Mouse (Mus musculus) colon, adult 2 months (tissue): ENCODE results near the gene Senp2. TPM values are rescaled to one million over a fixed set of nuclear protein-coding genes. Genes with fewer than 3 reads are reported as not detected.

ENCODE experiments used
- polyA plus RNA-seq: library from polyadenylated mRNA; depleted of rRNA; stranded (reverse); fragments of >200 nt; gene quantifications from 2 replicates; pipeline ENCODE4 v1.2.3, GENCODE M21; 2012; rRNA removed

The Senp2 gene
- 4.5 and 5.0 TPM in 2 replicates for polyA plus RNA-seq

DNA sequence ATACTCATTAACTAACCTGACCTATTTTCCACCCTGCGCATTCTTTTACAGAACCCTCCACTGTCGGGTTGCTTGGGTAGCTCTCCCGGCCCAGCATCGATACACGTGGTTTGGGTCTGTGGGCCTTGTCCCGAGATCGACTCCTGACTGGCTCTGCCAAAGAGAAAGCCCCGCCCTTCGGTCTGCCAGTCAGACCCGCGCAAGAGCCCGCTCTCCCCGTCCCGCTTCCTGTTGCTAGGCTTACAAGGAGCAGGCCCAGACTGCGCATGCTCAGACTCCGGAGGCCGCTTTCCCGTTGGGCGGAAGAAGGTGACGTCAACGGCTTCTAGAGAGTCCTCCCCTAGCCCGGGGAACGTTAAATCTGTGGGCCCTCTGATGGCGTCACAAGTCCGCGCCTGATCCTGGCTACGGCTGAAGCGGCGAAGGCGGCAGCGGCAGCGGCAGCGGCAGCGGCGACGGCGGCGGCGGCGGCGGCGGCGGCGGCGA, at the start of gene Senp2:
Senp2 (plus strand) TSS at position 386 of the 486 bp plus-strand sequence.

DNA sequence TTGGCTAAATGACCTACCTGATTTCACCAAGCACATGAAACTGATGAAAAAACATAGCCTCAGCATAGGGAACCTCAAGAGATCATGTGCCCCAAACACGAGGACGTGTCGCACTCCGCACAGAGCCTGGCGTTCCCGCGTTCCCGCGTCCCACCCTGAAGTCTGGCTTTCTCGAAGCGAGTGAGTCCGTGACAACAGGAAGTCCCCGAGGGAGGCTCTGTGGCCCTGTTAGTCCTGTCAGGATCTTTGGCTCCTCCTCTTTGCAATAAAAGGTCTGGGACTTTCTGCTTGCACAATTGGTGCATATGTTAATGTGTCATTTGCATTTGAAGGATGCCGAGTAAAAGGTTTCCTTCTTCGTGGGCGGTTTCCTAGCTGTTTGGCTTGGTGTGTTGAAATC, 14.0 kb upstream of the Senp2 start, which contains the start of gene Liph:
Liph (minus strand) TSS at position 360 of the 400 bp plus-strand sequence.

Other genes with a start within 250 kb of the Senp2 start
- 9.2 and 10.4 TPM in 2 replicates for gene Ehhadh, start 221.7 kb upstream of the Senp2 start, polyA plus RNA-seq
- 4.3 and 5.4 TPM in 2 replicates for gene Map3k13, start 215.1 kb upstream of the Senp2 start, polyA plus RNA-seq
- gene Tmem41a, start 61.9 kb upstream of the Senp2 start, polyA plus RNA-seq = 18.7 and 23.5 TPM in 2 replicates
- gene Liph, start 13.8 kb upstream of the Senp2 start, polyA plus RNA-seq = 25.3 and 26.7 TPM in 2 replicates
- gene Igf2bp2, start 153.8 kb downstream of the Senp2 start, polyA plus RNA-seq = 7.9 and 8.0 TPM in 2 replicates